Mouse (Mus musculus): ENCODE data around the gene Ascl2.
A peak's percentile ranks its signal among the peaks of the same experiment; 100 is the strongest.

Gene Ascl2

GRCm38 (mm10) chr7:143002679-143003078, 33.6 kb upstream of the Ascl2 start:
- DNase-seq (ENCODE audit: low read depth), result peak; percentile 58

GRCm38 (mm10) chr7:142997403-142998150, 28.5 kb upstream of the Ascl2 start:
- DNase-seq (ENCODE audit: low read depth), result no peak

GRCm38 (mm10) chr7:142996998-142997397, 27.9 kb upstream of the Ascl2 start:
- no peak for DNase-seq (ENCODE audit: low read depth)

- no peak for DNase-seq (ENCODE audit: low read depth)
These were observed 26.7 kb upstream of the Ascl2 start for GRCm38 (mm10) chr7:142995630-142996338.

GRCm38 (mm10) chr7:142995004-142995403, 25.9 kb upstream of the Ascl2 start:
- peak; percentile 45 for DNase-seq (ENCODE audit: low read depth)

- no peak for DNase-seq (ENCODE audit: low read depth)
These were observed 18.7 kb upstream of the Ascl2 start for GRCm38 (mm10) chr7:142987718-142988117.

GRCm38 (mm10) chr7:142985146-142985545, 16.1 kb upstream of the Ascl2 start:
- no peak for DNase-seq (ENCODE audit: low read depth)

GRCm38 (mm10) chr7:142981908-142982307, 12.8 kb upstream of the Ascl2 start:
- DNase-seq (ENCODE audit: low read depth), result no peak

GRCm38 (mm10) chr7:142967884-142968808, 918 bp downstream of the Ascl2 start:
- peak; percentile 38 for DNase-seq (ENCODE audit: low read depth)

- DNase-seq (ENCODE audit: low read depth), result no peak
These were observed 1.6 kb downstream of the Ascl2 start for GRCm38 (mm10) chr7:142967414-142967883.

GRCm38 (mm10) chr7:142959752-142960151, 9.3 kb downstream of the Ascl2 start:
- no peak for DNase-seq (ENCODE audit: low read depth)

GRCm38 (mm10) chr7:142958817-142959216, 10.2 kb downstream of the Ascl2 start:
- no peak for DNase-seq (ENCODE audit: low read depth)

GRCm38 (mm10) chr7:142956018-142956417, 13.0 kb downstream of the Ascl2 start:
- DNase-seq (ENCODE audit: low read depth), result no peak

- no peak for DNase-seq (ENCODE audit: low read depth)
These were observed 19.5 kb downstream of the Ascl2 start for GRCm38 (mm10) chr7:142949568-142949967.

- no peak for DNase-seq (ENCODE audit: low read depth)
These were observed 31.4 kb downstream of the Ascl2 start for GRCm38 (mm10) chr7:142937631-142938030.

- no peak for DNase-seq (ENCODE audit: low read depth)
These were observed 33.4 kb downstream of the Ascl2 start for GRCm38 (mm10) chr7:142935708-142936107.

GRCm38 (mm10) chr7:142932469-142932868, 36.6 kb downstream of the Ascl2 start:
- DNase-seq (ENCODE audit: low read depth), result no peak

GRCm38 (mm10) chr7:142931028-142931427, 38.0 kb downstream of the Ascl2 start, which contains the start of gene Th:
TSS of gene Th (minus strand) at chr7:142931128.
- no peak for DNase-seq (ENCODE audit: low read depth)

GRCm38 (mm10) chr7:142929516-142929915, 39.5 kb downstream of the Ascl2 start:
- no peak for DNase-seq (ENCODE audit: low read depth)

GRCm38 (mm10) chr7:142927293-142927692, 41.8 kb downstream of the Ascl2 start:
- no peak for DNase-seq (ENCODE audit: low read depth)

GRCm38 (mm10) chr7:142918641-142919628, 50.1 kb downstream of the Ascl2 start:
- DNase-seq (ENCODE audit: low read depth), result peak; percentile 88
